Mouse (Mus musculus): ENCODE results near the gene Gpc3. TPM values are rescaled to one million over a fixed set of nuclear protein-coding genes. Genes with fewer than 3 reads are reported as not detected.

Gene Gpc3
- total RNA-seq, 1 experiment from 2014 or later: 1.8 TPM

DNA sequence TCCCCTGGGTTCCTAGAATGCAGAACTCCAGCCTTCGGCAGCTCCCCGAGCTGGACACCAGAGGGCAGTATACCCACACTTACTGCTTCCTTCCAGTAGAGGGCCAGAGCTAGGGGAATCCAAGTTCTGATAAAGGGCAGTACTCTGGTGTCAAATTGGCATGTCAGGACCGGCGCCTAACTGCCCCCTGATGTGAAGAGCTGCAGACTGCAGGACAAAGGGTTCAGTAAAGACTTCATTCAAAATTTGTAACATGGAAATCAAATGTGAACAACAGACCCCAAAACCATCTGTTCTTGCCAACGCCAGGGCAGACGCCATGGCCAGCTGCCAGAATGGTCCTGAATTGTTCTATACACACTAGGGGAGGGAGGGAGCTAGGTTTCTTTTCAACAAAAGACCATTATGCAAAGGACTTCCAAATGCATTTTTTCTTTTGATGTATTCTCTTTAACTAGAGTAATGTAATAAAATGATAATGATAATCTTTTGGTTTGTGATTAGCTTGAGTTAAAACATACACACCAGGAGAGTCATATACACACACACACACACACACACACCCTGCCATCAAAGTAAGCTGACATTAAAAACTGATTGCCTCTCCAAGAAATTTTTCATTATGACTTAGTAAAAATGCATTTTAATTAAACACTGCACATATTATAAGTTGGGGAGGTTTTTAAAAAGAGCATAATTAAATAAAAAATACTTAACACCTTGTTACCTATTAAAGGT is 160.1 kb downstream of the Gpc3 start:
- peak; percentile 80 to 91 for ATAC-seq (replicated peaks in 1 of 2; ENCODE audit: insufficient read depth in 1 of 2, low FRiP score in 2 of 2, low TSS enrichment in 1 of 2, low read depth in 1 of 2, poor library complexity in 2 of 2, severe bottlenecking in 2 of 2)

DNA sequence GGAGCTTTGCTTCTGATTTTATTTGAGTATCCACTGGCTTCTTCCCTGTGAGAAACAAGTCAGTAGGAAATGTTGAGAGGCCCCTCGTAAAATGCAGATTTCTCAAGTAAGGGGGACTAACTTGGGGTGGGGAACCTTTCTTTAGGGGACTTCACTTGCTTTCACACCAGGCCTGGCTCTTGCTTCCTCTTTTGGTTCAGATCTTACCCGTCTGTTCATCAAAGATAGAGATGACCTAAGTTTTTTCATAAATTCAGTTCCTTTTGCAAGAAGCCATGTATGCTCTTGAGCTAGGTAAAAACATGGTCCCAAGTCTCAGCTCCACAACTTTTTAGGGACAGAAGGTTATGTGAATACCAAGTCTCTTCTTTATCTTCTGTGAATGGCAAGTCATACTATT is 164.6 kb downstream of the Gpc3 start:
- no peak for ATAC-seq (replicated peaks in 1 of 2; ENCODE audit: insufficient read depth in 1 of 2, low FRiP score in 2 of 2, low TSS enrichment in 1 of 2, low read depth in 1 of 2, poor library complexity in 2 of 2, severe bottlenecking in 2 of 2)

- no peak for ATAC-seq (replicated peaks in 1 of 2; ENCODE audit: insufficient read depth in 1 of 2, low FRiP score in 2 of 2, low TSS enrichment in 1 of 2, low read depth in 1 of 2, poor library complexity in 2 of 2, severe bottlenecking in 2 of 2)
These were observed 165.3 kb downstream of the Gpc3 start for GRCm38 (mm10) chrX:52448496-52448895.

DNA sequence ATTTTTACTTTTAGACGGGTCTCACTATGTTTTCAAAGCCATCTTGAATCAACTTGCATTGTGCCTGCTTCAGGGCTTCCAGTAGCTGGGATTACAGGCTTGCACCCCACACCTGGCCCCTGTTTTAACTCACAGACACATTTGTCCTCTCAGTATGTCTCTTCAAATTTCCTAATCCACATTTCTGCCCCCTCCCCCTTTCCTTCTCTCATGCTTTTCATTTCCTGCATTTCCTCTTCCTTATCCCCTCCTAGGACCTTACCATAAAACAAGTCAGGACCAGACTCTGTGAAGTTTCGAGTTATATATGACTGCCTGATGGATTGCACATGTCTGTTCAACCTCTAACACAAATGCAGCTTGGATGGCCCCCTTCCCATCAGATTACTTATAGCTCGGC is 167.2 kb downstream of the Gpc3 start:
- ATAC-seq (replicated peaks in 1 of 2; ENCODE audit: insufficient read depth in 1 of 2, low FRiP score in 2 of 2, low TSS enrichment in 1 of 2, low read depth in 1 of 2, poor library complexity in 2 of 2, severe bottlenecking in 2 of 2): no peak

- no peak for ATAC-seq (replicated peaks in 1 of 2; ENCODE audit: insufficient read depth in 1 of 2, low FRiP score in 2 of 2, low TSS enrichment in 1 of 2, low read depth in 1 of 2, poor library complexity in 2 of 2, severe bottlenecking in 2 of 2)
These were observed 168.8 kb downstream of the Gpc3 start for GRCm38 (mm10) chrX:52444977-52445376.

GRCm38 (mm10) chrX:52441798-52442197 is 172.0 kb downstream of the Gpc3 start:
- ATAC-seq (replicated peaks in 1 of 2; ENCODE audit: insufficient read depth in 1 of 2, low FRiP score in 2 of 2, low TSS enrichment in 1 of 2, low read depth in 1 of 2, poor library complexity in 2 of 2, severe bottlenecking in 2 of 2): no peak

- no peak for ATAC-seq (replicated peaks in 1 of 2; ENCODE audit: insufficient read depth in 1 of 2, low FRiP score in 2 of 2, low TSS enrichment in 1 of 2, low read depth in 1 of 2, poor library complexity in 2 of 2, severe bottlenecking in 2 of 2)
These were observed 174.3 kb downstream of the Gpc3 start for GRCm38 (mm10) chrX:52439421-52439820.

DNA sequence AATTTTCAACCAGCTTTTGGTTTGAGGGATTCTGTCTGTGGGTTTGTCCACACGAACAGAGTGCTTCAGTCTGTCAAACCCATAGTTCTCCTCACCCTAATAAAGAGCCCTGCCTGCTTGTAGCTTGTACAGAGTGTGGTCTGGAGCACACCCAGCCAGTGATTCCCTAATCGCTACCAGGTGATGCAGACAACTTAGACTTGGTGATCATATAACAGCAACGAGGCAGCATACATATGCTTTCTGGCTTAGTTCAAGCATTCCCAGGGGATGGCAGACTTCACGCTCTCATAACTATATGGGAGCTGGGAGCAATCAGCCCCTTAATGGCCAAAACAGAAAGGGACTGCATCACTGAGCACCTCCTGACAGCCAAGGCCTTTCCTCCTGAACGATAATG is 188.1 kb downstream of the Gpc3 start:
- no peak for ATAC-seq (replicated peaks in 1 of 2; ENCODE audit: insufficient read depth in 1 of 2, low FRiP score in 2 of 2, low TSS enrichment in 1 of 2, low read depth in 1 of 2, poor library complexity in 2 of 2, severe bottlenecking in 2 of 2)

DNA sequence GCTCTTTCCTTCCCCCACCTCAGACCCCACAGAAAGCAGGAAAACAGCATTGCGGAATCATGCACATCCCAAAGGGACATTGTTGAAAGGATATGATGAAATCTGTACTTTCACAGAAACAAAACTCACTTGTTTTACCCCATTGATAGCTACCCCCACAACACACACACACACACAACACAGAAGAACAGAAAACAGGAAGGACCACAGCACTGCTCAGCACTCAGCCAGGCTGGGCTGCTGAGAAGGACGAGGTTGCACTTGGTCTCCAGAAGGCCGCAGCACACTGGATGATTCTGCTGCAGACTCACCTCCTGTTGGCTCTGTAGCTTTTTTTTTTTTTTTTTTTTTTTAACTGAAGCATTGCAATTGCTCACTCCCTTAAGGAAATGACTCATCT is 193.9 kb downstream of the Gpc3 start:
- ATAC-seq (replicated peaks in 1 of 2; ENCODE audit: insufficient read depth in 1 of 2, low FRiP score in 2 of 2, low TSS enrichment in 1 of 2, low read depth in 1 of 2, poor library complexity in 2 of 2, severe bottlenecking in 2 of 2): peak in 1 of 2 experiments; percentile 51; a peak in 1 of 4 replicates

GRCm38 (mm10) chrX:52412936-52413335 is 200.8 kb downstream of the Gpc3 start:
- no peak for ATAC-seq (replicated peaks in 1 of 2; ENCODE audit: insufficient read depth in 1 of 2, low FRiP score in 2 of 2, low TSS enrichment in 1 of 2, low read depth in 1 of 2, poor library complexity in 2 of 2, severe bottlenecking in 2 of 2)

GRCm38 (mm10) chrX:52401188-52401587 is 212.6 kb downstream of the Gpc3 start:
- no peak for ATAC-seq (replicated peaks in 1 of 2; ENCODE audit: insufficient read depth in 1 of 2, low FRiP score in 2 of 2, low TSS enrichment in 1 of 2, low read depth in 1 of 2, poor library complexity in 2 of 2, severe bottlenecking in 2 of 2)

DNA sequence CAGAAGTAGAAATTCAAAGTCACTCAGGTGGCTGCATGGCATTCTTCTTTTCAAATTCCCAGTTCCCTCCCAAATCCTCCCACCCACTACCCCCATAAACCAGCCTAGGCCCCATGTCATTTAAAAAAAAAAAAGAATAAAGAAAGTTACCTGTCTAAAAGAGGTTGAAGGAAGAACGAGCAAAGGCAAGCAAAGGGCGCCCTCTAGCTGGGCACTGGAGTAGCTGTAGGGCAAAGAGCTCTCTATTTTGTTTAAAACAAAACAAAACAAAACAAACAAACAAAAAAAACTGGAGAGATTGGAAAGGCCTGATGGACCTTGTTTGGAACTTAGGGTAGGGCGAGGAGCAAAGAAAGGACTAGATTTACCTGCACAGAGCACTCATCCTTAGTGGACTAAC is 238.6 kb downstream of the Gpc3 start:
- no peak for ATAC-seq (replicated peaks in 1 of 2; ENCODE audit: insufficient read depth in 1 of 2, low FRiP score in 2 of 2, low TSS enrichment in 1 of 2, low read depth in 1 of 2, poor library complexity in 2 of 2, severe bottlenecking in 2 of 2)

DNA sequence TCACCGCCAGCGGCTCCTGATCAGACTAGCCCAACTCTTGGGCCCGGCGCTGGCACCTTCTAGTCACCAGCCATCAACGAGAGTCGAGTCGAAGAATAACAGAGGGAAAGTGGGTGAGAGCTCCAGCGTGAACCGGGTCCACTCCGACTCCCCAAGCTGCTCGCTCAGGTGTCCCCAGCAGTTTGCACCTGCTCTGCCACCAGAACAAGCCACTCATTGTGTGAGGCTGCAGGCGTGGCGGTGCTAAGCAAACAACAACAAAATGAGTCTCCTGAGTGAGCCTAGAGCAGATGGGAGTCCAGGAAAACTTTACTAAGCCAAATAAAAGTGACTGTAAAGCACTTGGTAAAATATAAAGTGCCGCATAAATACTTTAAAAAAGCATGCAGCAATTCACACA is 239.5 kb downstream of the Gpc3 start:
- no peak for ATAC-seq (replicated peaks in 1 of 2; ENCODE audit: insufficient read depth in 1 of 2, low FRiP score in 2 of 2, low TSS enrichment in 1 of 2, low read depth in 1 of 2, poor library complexity in 2 of 2, severe bottlenecking in 2 of 2)

GRCm38 (mm10) chrX:52372436-52372835 is 241.3 kb downstream of the Gpc3 start:
- ATAC-seq (replicated peaks in 1 of 2; ENCODE audit: insufficient read depth in 1 of 2, low FRiP score in 2 of 2, low TSS enrichment in 1 of 2, low read depth in 1 of 2, poor library complexity in 2 of 2, severe bottlenecking in 2 of 2): no peak

DNA sequence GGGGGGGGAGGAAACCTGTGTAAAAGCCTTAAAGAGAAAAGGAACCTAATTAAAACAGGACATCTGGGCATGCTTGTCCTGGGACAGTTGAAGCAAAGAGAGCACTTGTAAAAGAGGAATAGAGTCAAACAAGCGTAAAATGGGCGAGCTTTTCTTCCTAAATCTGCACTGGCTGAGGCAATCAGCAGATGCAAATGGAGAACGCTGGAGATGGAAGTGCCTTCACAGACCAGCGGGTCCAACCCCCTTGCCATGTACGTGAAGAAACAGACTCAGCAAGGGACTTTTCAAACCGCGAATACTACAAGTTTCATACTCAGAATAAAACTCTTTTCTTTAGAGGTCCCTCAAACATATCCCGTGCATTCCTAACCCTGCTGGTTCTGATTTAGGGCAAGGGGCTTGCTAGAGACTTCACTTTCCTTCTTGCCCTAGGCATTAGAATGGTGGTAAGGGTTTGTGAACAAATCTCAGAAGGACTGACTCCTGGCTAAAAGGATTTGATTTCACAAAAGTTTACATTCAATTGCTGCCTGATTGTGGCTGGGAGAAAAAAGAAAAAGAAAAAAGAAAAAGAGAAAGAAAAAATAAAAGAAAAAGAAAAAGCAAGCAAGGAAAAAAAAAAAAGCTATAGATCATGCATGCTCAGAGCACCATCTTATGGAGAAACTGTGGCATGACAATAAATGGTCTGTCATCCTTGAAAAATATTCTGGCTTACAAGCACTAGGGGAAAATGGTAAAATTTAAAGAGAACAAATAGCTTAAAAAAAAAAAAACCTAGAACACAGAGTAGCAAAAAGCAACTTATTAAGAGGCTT is 243.6 kb downstream of the Gpc3 start:
- no peak for ATAC-seq (replicated peaks in 1 of 2; ENCODE audit: insufficient read depth in 1 of 2, low FRiP score in 2 of 2, low TSS enrichment in 1 of 2, low read depth in 1 of 2, poor library complexity in 2 of 2, severe bottlenecking in 2 of 2)

- ATAC-seq (replicated peaks in 1 of 2; ENCODE audit: insufficient read depth in 1 of 2, low FRiP score in 2 of 2, low TSS enrichment in 1 of 2, low read depth in 1 of 2, poor library complexity in 2 of 2, severe bottlenecking in 2 of 2): no peak
These were observed 244.3 kb downstream of the Gpc3 start for GRCm38 (mm10) chrX:52369304-52369937.

GRCm38 (mm10) chrX:52366826-52367225 is 246.9 kb downstream of the Gpc3 start:
- ATAC-seq (replicated peaks in 1 of 2; ENCODE audit: insufficient read depth in 1 of 2, low FRiP score in 2 of 2, low TSS enrichment in 1 of 2, low read depth in 1 of 2, poor library complexity in 2 of 2, severe bottlenecking in 2 of 2): no peak

DNA sequence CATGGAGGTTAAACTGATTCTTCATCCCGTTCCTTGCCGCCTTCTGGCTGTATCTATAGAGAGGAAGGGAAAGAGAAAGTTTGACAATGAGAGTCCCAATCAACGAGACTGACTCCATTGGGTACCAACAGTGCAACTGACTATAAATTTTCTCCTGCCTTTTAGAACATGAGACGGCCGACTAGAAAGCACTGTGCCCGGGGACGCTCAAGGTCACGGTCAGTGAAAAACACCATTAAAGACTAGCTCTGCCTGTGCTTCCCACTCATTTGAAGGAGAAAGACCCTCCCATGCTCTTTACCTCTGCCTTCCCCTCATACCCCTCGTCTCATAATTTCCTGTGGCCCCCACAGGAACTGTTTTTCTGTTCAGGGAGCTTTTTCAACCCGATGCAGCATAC is 248.0 kb downstream of the Gpc3 start:
- no peak for ATAC-seq (replicated peaks in 1 of 2; ENCODE audit: insufficient read depth in 1 of 2, low FRiP score in 2 of 2, low TSS enrichment in 1 of 2, low read depth in 1 of 2, poor library complexity in 2 of 2, severe bottlenecking in 2 of 2)

Measured in hematopoietic stem cell, adult 5-6 weeks (primary cell).